Mouse (Mus musculus): Measurements from ENCODE around the gene Col25a1. TPM values are rescaled to one million over a fixed set of nuclear protein-coding genes. Genes with fewer than 3 reads are reported as not detected.

Gene Col25a1
- total and polyA plus RNA-seq, 2 experiments from 2014 or later = 10.6 to 28.0 TPM

GRCm38 (mm10) chr3:130354399-130355039 is 223.2 kb downstream of the Col25a1 start:
- H3K4me1 ChIP-seq (ENCODE audit: insufficient read depth, low read length) = no peaks in the 10 kb centered on the region
- H3K27me3 ChIP-seq (ENCODE audit: insufficient read depth, low read length) = no peaks in the 10 kb centered on the region
- ATAC-seq (ENCODE audit: low FRiP score) (no peak), DNase-seq (ENCODE audit: low spot score) (no peak)
- H3K4me2 ChIP-seq (ENCODE audit: low read depth, low read length, poor library complexity, severe bottlenecking) = no peak overlapping the region
- H3K9ac ChIP-seq (replicated peaks; ENCODE audit: low read length, poor library complexity, severe bottlenecking) = no peak overlapping the region
- H3K9me3 ChIP-seq (ENCODE audit: low read length) = no peaks in the 10 kb centered on the region
- H3K27ac ChIP-seq (ENCODE audit: low read depth, low read length) = no peak overlapping the region
- 78% methylated on average over 4 of the region's 4 CpGs for WGBS
- no peak for TF ChIP-seq CTCF (IDR thresholded peaks at IDR 0.05)
- no peak overlapping the region for H3K4me3 ChIP-seq (ENCODE audit: low read depth, low read length)
- H3K36me3 ChIP-seq (ENCODE audit: insufficient read depth, low read length) = no peaks in the 10 kb centered on the region

GRCm38 (mm10) chr3:130356575-130357173 is 225.4 kb downstream of the Col25a1 start:
- H3K9ac ChIP-seq (replicated peaks; ENCODE audit: low read length, poor library complexity, severe bottlenecking) = no peak overlapping the region
- H3K27me3 ChIP-seq (ENCODE audit: insufficient read depth, low read length) = no peaks in the 10 kb centered on the region
- no peak overlapping the region for H3K27ac ChIP-seq (ENCODE audit: low read depth, low read length)
- H3K4me1 ChIP-seq (ENCODE audit: insufficient read depth, low read length) = no peaks in the 10 kb centered on the region
- 81% methylated on average over 15 of the region's 15 CpGs for WGBS
- ATAC-seq (ENCODE audit: low FRiP score) (no peak), DNase-seq (ENCODE audit: low spot score) (no peak)
- H3K36me3 ChIP-seq (ENCODE audit: insufficient read depth, low read length) = no peaks in the 10 kb centered on the region
- no peaks in the 10 kb centered on the region for H3K9me3 ChIP-seq (ENCODE audit: low read length)
- TF ChIP-seq CTCF (IDR thresholded peaks at IDR 0.05) = no peak
- H3K4me3 ChIP-seq (ENCODE audit: low read depth, low read length) = no peak overlapping the region
- H3K4me2 ChIP-seq (ENCODE audit: low read depth, low read length, poor library complexity, severe bottlenecking) = no peak overlapping the region

GRCm38 (mm10) chr3:130360813-130361212 is 229.5 kb downstream of the Col25a1 start:
- no peak for TF ChIP-seq CTCF (IDR thresholded peaks at IDR 0.05)
- no peak for ATAC-seq (ENCODE audit: low FRiP score)
- Histone ChIP-seq H3K4me3 (ENCODE audit: low read depth, low read length) (no peak overlapping the region), H3K36me3 (ENCODE audit: insufficient read depth, low read length) (no peaks in the 10 kb centered on the region), H3K4me2 (ENCODE audit: low read depth, low read length, poor library complexity, severe bottlenecking) (no peak overlapping the region), H3K4me1 (ENCODE audit: insufficient read depth, low read length) (no peaks in the 10 kb centered on the region), H3K9ac (replicated peaks; ENCODE audit: low read length, poor library complexity, severe bottlenecking) (no peak overlapping the region), H3K9me3 (ENCODE audit: low read length) (no peaks in the 10 kb centered on the region), H3K27me3 (ENCODE audit: insufficient read depth, low read length) (no peaks in the 10 kb centered on the region), H3K27ac (ENCODE audit: low read depth, low read length) (no peak overlapping the region)
- WGBS = 81% methylated on average over 7 of the region's 7 CpGs
- DNase-seq (ENCODE audit: low spot score) = no peak

- Histone ChIP-seq H3K9ac (replicated peaks; ENCODE audit: low read length, poor library complexity, severe bottlenecking) (no peak overlapping the region), H3K4me2 (ENCODE audit: low read depth, low read length, poor library complexity, severe bottlenecking) (no peak overlapping the region), H3K9me3 (ENCODE audit: low read length) (no peaks in the 10 kb centered on the region), H3K4me1 (ENCODE audit: insufficient read depth, low read length) (no peaks in the 10 kb centered on the region), H3K4me3 (ENCODE audit: low read depth, low read length) (no peak overlapping the region), H3K27ac (ENCODE audit: low read depth, low read length) (no peak overlapping the region), H3K36me3 (ENCODE audit: insufficient read depth, low read length) (no peaks in the 10 kb centered on the region), H3K27me3 (ENCODE audit: insufficient read depth, low read length) (no peaks in the 10 kb centered on the region)
- 65% methylated on average over 1 of the region's 1 CpGs for WGBS
- TF ChIP-seq CTCF (IDR thresholded peaks at IDR 0.05) = no peak
- DNase-seq (ENCODE audit: low spot score) (no peak), ATAC-seq (ENCODE audit: low FRiP score) (no peak)
These were observed 230.6 kb downstream of the Col25a1 start for GRCm38 (mm10) chr3:130361922-130362321.

- no peaks in the 10 kb centered on the region for H3K4me1 ChIP-seq (ENCODE audit: insufficient read depth, low read length)
- no peak for TF ChIP-seq CTCF (IDR thresholded peaks at IDR 0.05)
- no peaks in the 10 kb centered on the region for H3K27me3 ChIP-seq (ENCODE audit: insufficient read depth, low read length)
- no peak overlapping the region for H3K4me3 ChIP-seq (ENCODE audit: low read depth, low read length)
- ATAC-seq (ENCODE audit: low FRiP score) (no peak), DNase-seq (ENCODE audit: low spot score) (no peak)
- no peak overlapping the region for H3K27ac ChIP-seq (ENCODE audit: low read depth, low read length)
- no peak overlapping the region for H3K4me2 ChIP-seq (ENCODE audit: low read depth, low read length, poor library complexity, severe bottlenecking)
- no peak overlapping the region for H3K9ac ChIP-seq (replicated peaks; ENCODE audit: low read length, poor library complexity, severe bottlenecking)
- no peaks in the 10 kb centered on the region for H3K36me3 ChIP-seq (ENCODE audit: insufficient read depth, low read length)
- 88% methylated on average over 7 of the region's 7 CpGs for WGBS
- no peaks in the 10 kb centered on the region for H3K9me3 ChIP-seq (ENCODE audit: low read length)
These were observed 231.6 kb downstream of the Col25a1 start for GRCm38 (mm10) chr3:130362797-130363367.

GRCm38 (mm10) chr3:130366917-130367610 is 235.8 kb downstream of the Col25a1 start:
- no peak for ATAC-seq (ENCODE audit: low FRiP score)
- H3K36me3 ChIP-seq (ENCODE audit: insufficient read depth, low read length) = no peaks in the 10 kb centered on the region

More at GRCm38 (mm10) chr3:130366917-130367610, 235.8 kb downstream of the Col25a1 start:
- H3K4me3 ChIP-seq (ENCODE audit: low read depth, low read length) = no peak overlapping the region
- no peaks in the 10 kb centered on the region for H3K4me1 ChIP-seq (ENCODE audit: insufficient read depth, low read length)
- no peak for TF ChIP-seq CTCF (IDR thresholded peaks at IDR 0.05)
- no peak overlapping the region for H3K27ac ChIP-seq (ENCODE audit: low read depth, low read length)
- no peak overlapping the region for H3K9ac ChIP-seq (replicated peaks; ENCODE audit: low read length, poor library complexity, severe bottlenecking)
- no peak for DNase-seq (ENCODE audit: low spot score)
- no peaks in the 10 kb centered on the region for H3K27me3 ChIP-seq (ENCODE audit: insufficient read depth, low read length)
- 63% methylated on average over 7 of the region's 8 CpGs for WGBS
- no peaks in the 10 kb centered on the region for H3K9me3 ChIP-seq (ENCODE audit: low read length)
- H3K4me2 ChIP-seq (ENCODE audit: low read depth, low read length, poor library complexity, severe bottlenecking) = no peak overlapping the region
